Mouse (Mus musculus) megakaryocyte progenitor cell, adult 5-6 weeks (primary cell): ENCODE results near the gene Pms1. TPM values are rescaled to one million over a fixed set of nuclear protein-coding genes. Genes with fewer than 3 reads are reported as not detected.
A peak's percentile ranks its signal among the peaks of the same experiment; 100 is the strongest.

Source experiments
- ATAC-seq: replicated peaks from 2 replicates; pipeline ENCODE4 v1.8.0; 2016; ENCODE audit warnings: mild to moderate bottlenecking, moderate TSS enrichment, inconsistent platforms; ENCODE audit not compliant: poor library complexity
- total RNA-seq, 2 experiments: library from RNA; stranded (forward) in 1 of 2; stranded (reverse) in 1 of 2; fragments of 157-497, 149-512 nt in 1 of 2; fragments of 200-1000 nt in 1 of 2; gene quantifications; 2 replicates each; pipeline versions ENCODE4 v1.2.3 to v1.2.4; 2015 to 2017

The Pms1 gene
- total RNA-seq, 2 experiments from 2014 or later = 14.0 to 14.3 TPM

DNA sequence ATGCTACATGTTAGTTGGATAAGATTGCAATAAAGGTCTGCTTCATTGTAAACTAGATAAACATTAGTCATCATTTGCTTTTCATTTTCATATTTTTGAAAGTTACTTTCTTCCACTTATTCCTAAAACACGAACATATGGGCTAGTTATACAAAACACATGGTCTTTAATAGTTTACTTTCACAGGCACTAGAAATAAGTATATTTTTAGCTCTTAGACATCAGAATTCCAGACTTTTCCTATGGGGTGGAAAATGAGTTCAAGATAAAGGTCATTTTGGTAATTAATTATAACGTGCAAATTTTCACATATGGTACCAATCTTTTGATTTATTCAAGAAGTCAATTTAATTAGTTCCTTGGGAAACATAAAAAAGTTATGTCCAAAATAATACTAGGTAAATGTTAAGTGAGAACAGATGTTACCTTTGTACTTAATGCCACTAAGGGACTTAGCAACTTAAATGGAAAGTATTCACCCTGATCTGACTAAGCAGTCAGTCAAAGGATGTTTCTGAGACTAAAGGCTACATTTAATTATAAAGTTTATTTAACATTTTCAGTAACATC lies 95.1 kb downstream of the Pms1 start:
- ATAC-seq = no peak

DNA sequence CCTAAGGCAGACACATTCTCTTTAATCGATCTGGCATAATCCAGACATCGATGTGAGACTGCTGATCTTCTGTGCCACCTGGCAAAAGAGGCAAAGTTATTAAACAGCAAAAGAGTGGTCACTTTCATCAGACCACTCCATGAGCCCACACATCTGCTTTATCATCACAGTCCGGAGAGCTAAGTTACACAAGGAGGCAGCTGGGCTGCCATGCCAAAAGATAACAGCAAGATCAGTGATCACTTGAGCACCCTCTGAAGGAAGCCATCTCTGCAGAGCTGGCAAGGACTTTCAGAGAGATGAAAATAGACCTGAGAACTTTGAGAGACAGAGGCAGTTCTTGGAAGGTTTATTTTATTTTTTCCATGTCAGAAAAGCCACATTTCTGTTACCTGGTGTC lies 102.3 kb downstream of the Pms1 start:
- peak; percentile 37; the same call in 1 of the 2 replicates for ATAC-seq

DNA sequence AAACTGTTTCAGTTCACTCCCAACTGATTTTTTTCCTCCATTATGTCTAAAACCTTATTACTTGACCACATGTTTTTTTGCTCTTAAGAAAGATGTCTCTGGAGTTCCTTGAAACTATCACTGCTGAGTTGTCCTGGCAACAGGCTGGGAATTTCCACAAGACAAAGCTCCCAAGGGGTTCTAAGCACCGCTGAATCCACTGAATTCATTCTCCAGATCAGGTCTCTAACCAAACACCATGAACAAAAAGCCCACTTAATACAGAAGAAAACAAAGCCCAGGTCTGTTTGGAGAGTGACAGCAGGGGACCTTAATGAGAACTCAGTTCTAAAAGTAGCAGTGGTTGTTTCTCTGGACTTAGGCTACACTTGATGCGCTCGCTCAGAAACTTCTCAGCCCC lies 105.6 kb downstream of the Pms1 start:
- no peak for ATAC-seq

DNA sequence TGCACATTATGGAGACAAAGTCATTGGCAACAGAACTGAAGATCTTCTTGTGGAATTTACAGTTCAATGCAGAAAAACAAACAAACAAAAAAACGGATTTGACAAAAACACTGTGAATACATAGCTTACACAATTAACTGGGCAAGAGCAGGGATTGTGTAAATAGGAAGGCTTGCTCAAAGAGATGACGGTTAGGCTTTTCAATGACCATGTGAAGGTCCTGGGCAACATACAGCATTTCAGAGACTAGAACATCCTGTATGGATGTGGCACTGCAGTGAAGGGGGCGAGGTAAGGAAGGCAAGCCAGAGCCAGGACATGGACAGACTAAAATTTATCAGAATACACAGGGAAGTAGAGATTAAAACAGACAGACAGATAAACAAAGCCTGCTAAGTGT lies 107.2 kb downstream of the Pms1 start:
- ATAC-seq = 0 out of 2 replicates have a peak, but pooled peaks have one; percentile 46

DNA sequence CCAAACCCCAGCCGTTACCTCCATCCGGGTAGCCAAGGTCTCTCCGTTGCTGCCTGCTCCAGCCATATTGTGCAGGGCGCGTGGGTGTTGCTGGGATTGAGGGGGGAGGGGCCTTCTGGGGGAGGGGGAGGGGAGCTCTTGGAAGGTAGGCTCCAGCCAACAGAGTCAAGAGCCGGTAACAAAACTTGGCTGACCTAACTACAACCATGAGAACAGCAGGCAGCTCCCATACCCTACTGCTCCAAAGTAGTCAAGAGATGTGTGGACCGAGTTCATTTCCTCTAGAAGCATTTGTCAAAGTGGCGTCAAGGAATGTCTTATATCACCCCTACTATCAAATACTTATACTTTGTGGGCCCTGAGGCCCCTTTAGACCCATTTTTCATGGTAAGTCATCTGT lies 109.3 kb downstream of the Pms1 start, which contains the start of gene 1700019A02Rik:
1700019A02Rik (minus strand) TSS at position 101 of the 400 bp plus-strand sequence.
- ATAC-seq = no peak

DNA sequence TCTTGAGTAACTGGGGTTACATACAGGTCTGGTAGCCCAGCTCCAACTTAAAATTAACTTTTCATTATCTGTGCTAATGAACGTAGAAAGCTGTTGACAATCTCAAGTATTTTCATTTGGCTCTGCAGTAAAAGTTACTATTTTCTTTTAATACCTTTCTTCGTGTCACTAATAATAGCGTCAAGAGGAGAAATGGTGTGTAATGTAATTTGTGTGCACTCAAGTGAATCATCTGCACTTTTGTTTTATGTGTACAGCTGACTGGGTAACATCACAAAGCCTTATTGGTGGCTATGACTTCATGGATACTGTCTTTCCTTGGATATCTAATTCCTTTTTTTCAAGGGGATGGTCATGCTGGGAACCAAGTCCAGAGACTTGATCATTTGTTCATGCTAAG lies 110.5 kb downstream of the Pms1 start:
- ATAC-seq = no peak

DNA sequence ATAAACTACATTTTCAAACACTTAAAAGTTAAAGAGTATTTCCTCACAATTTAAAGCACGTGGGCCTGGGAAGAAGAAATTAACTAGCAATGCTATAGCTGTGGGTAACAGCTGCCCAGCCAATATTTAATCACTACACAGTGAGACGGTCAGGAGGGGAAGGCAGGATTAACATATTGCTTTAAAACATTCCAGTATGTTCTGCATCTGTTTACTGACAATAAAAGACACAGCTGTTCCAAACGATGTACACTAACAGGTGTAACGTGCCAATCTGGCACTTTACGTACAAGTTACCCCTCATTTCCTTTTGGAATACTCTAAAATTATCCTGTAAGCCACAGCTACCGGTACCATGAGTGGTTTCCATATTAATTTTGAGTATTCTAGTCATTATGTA lies 139.1 kb downstream of the Pms1 start:
- no peak for ATAC-seq

Other genes starting within 250 kb of the Pms1 start
- not detected in 2 replicates for gene Mstn, start 235.4 kb downstream of the Pms1 start, total RNA-seq (2015)
- gene Mstn, start 235.4 kb downstream of the Pms1 start, total RNA-seq (2017) = not detected in 2 replicates
- not detected in 2 replicates for gene 1700019A02Rik, start 109.4 kb downstream of the Pms1 start, total RNA-seq (2015)
- gene 1700019A02Rik, start 109.4 kb downstream of the Pms1 start, total RNA-seq (2017) = not detected in 2 replicates
- 28.1 and 29.8 TPM in 2 replicates for gene Ormdl1, start 77 bp upstream of the Pms1 start, total RNA-seq (2015)
- 27.3 and 29.8 TPM in 2 replicates for gene Ormdl1, start 77 bp upstream of the Pms1 start, total RNA-seq (2017)
- not detected in 2 replicates for gene Gm28778, start 93 bp upstream of the Pms1 start, total RNA-seq (2015)
- gene Gm28778, start 93 bp upstream of the Pms1 start, total RNA-seq (2017) = not detected in 2 replicates
- 13.8 and 20.1 TPM in 2 replicates for gene Osgepl1, start 16.6 kb upstream of the Pms1 start, total RNA-seq (2015)
- gene Osgepl1, start 16.6 kb upstream of the Pms1 start, total RNA-seq (2017) = 7.6 and 10.2 TPM in 2 replicates
- gene Asdurf, start 55.6 kb upstream of the Pms1 start, total RNA-seq (2015) = not detected in 2 replicates
- gene Asdurf, start 55.6 kb upstream of the Pms1 start, total RNA-seq (2017) = 232 and 264 TPM in 2 replicates
- gene Gm28551, start 55.6 kb upstream of the Pms1 start, total RNA-seq (2015) = not detected in 2 replicates
- not detected in 2 replicates for gene Gm28551, start 55.6 kb upstream of the Pms1 start, total RNA-seq (2017)
- gene Asnsd1, start 55.7 kb upstream of the Pms1 start, total RNA-seq (2015) = 125 and 129 TPM in 2 replicates
- 106 and 115 TPM in 2 replicates for gene Asnsd1, start 55.7 kb upstream of the Pms1 start, total RNA-seq (2017)